Mouse (Mus musculus): ENCODE results near the gene Ikbke. TPM values are rescaled to one million over a fixed set of nuclear protein-coding genes. Genes with fewer than 3 reads are reported as not detected.
"Not testable (repeated sequence)": the region's sequence is repeated elsewhere in the genome, so short reads cannot be mapped to it uniquely, and the experiment has no call there.

Gene Ikbke
- 1 to 10 TPM; 3.7 to 3.9 TPM for total RNA-seq (2021)

DNA sequence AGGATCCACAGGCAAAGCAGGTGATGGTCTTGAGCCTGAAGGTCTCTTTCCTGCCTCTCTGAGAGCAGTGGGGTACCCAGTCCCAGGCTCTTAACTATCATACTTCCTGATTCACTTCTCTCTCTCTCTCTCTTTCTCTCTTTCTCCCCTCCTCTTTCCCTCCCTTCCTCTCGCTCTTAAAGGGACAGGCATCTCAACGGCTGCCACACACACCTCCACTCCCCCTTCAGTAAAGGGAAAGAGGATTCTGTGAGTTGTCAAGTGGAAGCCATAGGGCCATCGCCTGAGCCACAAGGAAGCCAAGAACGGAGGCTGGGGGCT lies at the start of gene Ikbke:
TSS of gene Ikbke (minus strand) at position 151 of the 321 bp plus-strand sequence.
- intact Hi-C loops (cut with DNase I), result no loop called here

GRCm38 (mm10) chr1:131329093-131329492 lies 49.7 kb upstream of the Ikbke start:
- DNase-seq; intact Hi-C loops (cut with DNase I): not testable (repeated sequence)

More for the DNA sequence above, at the start of gene Ikbke:
- no peak for DNase-seq

DNA sequence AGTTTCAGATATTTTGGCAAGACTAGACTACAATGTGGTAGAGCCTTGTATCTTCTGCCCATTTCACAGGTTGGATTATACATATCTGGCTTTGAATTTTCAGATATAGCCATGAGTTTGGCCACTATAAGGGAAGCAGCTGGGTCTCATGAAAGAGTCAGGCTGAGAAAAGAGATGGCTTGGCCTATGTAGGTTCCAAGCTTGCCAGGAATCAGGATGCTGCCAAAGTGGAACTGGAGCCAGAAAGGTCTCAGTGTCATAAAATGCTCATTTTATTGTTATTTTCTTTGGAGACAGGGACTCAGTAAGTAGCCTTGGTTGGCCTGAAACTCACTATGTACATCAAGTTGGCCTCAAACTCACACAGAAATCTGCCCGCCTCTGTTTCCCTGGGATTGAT lies 47.8 kb upstream of the Ikbke start:
- intact Hi-C loops (cut with DNase I), result no loop called here

DNA sequence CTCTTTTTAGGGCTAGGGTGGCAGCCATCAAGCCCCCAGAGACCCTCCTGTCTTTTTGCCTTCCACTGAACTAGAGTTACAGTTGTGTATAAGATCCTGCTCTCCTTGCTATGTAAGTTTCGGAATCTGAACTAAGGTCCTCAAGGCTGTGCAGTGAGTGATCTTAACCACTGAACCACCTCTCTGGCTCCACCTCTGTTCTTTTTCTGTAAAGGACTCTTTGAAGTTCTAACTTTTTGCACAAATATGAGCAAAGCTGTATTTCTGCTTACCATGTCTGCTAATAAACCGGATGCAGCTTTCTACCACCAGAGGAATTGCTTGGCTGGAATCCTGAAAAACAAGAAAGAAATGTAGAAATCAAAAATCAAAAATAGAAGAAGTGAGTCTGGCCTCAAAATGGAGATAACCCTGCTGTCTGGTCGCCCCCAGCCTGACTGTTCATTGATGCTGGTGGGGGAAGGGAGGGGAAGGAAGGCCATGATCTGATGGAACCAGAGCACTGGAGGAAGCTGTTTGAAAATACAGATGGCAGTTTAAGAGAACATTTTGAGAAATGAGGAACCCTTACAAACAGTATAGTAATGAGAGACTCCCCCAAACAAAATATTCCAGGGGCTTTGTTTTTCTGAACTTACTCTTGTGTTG lies 45.5 kb upstream of the Ikbke start:
- intact Hi-C loops (cut with DNase I), result no loop called here
- DNase-seq, result no peak

More for the DNA sequence above, 47.8 kb upstream of the Ikbke start:
- DNase-seq, result no peak

- intact Hi-C loops (cut with DNase I), result no loop called here
Measured at GRCm38 (mm10) chr1:131319598-131320330, 40.4 kb upstream of the Ikbke start.

DNA sequence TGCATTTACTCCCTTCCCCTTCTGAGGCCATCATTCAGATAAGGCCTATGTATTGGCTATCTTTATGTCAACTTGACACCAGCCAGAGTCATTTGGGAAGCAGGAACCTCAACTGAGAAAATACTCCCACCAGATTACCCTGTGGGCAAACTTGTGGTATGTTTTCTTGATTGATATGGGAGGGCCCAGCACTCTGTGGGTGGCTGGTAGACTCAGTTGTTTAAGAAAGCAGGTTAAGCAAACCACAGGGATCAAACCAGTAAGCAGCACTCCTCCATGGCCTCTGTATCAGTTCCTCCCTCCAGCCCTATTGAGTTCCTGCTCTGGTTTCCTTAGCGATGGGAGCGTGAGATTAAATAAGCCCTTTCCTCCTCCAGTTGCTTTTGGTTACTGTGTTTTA lies 39.0 kb upstream of the Ikbke start:
- intact Hi-C loops (cut with DNase I), result no loop called here
- DNase-seq, result no peak

More at GRCm38 (mm10) chr1:131319598-131320330, 40.4 kb upstream of the Ikbke start:
- peak; percentile 17 for DNase-seq

- DNase-seq, result no peak
- intact Hi-C loops (cut with DNase I), result no loop called here
Measured at GRCm38 (mm10) chr1:131317625-131318024, 38.2 kb upstream of the Ikbke start.

GRCm38 (mm10) chr1:131311284-131311683 lies 31.9 kb upstream of the Ikbke start:
- intact Hi-C loops (cut with DNase I), result no loop called here
- DNase-seq, result no peak

DNA sequence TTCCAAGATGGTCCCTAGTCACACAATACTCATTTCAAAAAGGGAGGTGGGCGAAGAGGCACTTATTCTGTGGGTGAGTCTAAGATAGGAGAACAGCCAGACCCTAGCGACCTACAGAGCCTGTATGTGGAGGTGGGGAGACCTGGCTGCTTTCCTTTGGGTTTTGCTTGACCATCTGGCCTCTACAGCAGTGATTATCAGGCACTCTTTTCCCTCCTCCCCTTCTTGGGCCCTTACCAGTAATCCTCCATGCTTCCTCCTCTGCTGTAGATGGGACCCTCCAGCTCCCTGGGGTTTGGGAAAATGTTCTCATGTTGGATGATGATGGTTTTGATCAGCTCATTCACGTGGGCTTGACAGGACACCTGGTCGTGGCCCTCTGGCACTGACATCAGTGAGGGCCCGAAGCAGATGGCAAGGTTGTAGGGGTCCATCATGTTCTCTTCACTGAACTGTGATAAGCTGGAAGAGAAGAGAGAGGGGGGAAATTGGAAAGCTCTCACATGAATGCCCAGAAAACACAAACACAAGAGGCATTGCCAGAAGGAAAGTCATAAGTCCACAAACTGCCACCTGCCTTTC lies 30.9 kb upstream of the Ikbke start:
- DNase-seq, result peak; percentile 92
- intact Hi-C loops (cut with DNase I), result no loop called here

GRCm38 (mm10) chr1:131300750-131301149 lies 21.3 kb upstream of the Ikbke start:
- DNase-seq, result no peak
- intact Hi-C loops (cut with DNase I), result no loop called here

DNA sequence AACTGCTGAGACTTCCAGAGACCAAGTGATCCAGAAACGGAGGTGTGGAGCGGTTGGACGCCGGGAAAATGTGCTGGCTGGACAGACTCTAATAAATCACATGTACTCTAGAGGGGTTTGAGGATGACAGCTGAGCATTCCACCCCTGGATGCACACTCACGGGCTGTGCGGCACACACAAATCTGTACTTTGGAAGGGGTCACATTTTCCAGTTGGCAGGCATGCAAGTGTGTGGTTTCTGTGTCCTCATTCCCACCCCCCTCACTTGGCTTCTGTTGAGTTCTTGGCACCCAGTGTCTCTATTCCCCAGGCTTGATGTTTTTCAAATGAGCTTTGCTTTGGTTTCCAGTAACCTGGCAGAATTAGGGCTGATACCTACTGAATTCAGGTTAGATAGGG lies 20.4 kb upstream of the Ikbke start:
- DNase-seq, result peak; percentile 90
- intact Hi-C loops (cut with DNase I), result no loop called here

- intact Hi-C loops (cut with DNase I), result no loop called here
- DNase-seq, result no peak
Measured at GRCm38 (mm10) chr1:131299240-131299639, 19.8 kb upstream of the Ikbke start.

DNA sequence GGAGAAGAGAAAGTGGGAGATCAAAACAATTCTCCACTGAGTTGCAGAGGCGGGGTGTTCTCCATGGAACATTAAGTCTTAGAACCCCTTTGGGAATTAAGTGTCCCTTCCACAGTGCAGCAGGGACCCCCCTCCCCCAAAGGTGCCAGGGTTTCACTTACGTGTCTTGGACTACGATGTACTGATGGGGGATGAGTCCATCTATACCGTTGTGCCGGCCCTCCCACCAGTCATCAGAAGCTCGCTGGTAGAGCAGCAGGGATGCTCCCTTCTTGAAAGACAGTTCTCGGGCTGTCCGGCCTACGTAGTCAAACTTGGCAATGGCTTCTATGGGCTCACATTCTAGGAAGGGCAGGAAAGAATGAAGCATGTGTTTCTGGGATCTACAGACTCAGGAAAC lies 18.8 kb upstream of the Ikbke start:
- no peak for DNase-seq
- intact Hi-C loops (cut with DNase I), result no loop called here

DNA sequence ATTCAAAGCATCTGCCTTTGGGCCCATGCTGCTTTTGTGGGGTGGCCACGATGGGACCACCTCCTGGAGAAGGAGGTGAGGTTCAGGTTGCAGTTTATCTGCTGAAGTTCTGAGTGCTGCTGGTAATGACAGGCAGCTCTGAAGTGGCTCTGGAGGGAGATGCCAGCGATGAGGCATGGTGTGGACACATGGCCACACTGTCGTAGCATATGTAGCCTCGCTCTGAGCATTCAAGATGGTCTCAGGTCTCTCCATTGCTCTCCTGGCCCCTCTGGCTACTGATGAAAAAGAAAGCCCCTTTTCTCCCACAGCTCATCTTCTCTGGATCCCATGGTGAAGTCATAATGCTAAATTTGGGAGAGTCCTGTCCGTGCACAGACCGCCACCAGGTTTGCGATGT lies 17.3 kb upstream of the Ikbke start:
- intact Hi-C loops (cut with DNase I), result no loop called here

GRCm38 (mm10) chr1:131295200-131295599 lies 15.8 kb upstream of the Ikbke start:
- intact Hi-C loops (cut with DNase I), result no loop called here

More for the DNA sequence above, 17.3 kb upstream of the Ikbke start:
- no peak for DNase-seq

DNA sequence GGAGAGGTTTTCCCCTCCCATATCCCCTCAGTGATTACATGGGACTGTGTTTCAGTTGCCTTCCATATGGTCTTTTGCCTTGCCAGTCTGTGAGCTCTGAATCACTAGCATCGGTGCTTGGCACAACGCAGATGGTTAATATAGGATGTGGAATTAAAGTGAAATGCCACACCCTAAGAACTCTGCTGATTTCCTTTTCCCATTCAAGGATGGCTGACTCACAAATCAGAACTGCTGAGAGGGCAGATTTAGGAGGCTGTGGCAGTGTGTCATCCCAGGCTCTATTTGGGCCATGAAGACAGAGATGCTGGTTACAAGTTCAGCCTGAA lies 14.5 kb upstream of the Ikbke start:
- intact Hi-C loops (cut with DNase I), result no loop called here
- no peak for DNase-seq

More at GRCm38 (mm10) chr1:131295200-131295599, 15.8 kb upstream of the Ikbke start:
- DNase-seq, result peak; percentile 81

DNA sequence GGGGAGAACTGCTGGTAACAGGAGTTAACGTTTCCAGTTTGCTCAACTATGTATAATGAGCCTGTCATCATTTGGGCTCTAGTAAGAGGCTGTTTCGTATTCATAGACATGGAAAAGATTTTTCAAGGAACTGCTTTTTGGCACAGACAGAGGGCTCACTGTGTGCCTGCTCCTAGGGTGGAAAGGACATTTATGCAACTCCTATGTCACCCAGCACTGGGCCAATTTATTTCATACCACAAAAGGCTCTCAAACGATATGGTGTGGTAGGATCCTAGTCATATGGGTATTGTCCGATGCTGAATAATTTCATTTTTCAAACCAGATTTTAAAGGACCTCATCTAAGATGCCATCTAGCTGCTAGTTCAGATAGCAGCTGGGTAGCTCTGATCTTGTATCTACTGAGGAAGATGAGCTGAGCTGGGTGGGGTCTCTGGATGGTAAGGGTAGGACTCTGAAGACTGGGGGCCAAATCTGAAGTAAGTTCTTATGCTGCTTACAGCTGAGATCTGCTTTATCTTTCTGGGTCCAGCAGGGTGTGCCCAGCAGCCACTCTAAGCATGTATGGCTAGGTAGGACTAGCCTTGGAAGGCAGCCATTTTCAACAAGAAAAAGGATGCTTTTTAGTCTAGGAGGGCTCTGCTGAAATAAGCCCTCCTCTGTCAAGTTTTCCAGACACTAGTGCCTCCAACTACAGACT lies 14.0 kb upstream of the Ikbke start:
- intact Hi-C loops (cut with DNase I), result no loop called here
- DNase-seq, result no peak

DNA sequence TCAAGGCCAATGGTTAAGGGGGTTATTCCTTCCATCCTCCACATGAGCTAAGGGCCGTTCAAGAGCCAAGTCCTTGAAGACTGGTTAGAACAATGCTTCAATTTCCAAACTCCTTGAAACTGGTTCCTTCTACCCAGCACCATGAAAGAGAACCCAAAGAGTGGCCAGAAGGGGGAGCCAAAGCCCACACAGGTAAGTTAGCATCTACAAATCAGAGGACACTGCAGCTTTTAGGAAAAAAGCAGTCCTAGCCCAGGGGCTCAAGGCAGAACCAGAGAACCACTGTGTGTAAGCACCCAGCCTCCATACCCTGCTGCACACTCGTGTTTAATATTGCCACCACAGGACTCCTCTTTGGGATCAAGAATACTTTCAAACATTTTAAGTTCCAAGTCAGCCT lies 11.2 kb upstream of the Ikbke start:
- peak; percentile 72 for DNase-seq
- intact Hi-C loops (cut with DNase I), result no loop called here

- intact Hi-C loops (cut with DNase I), result no loop called here
- no peak for DNase-seq
Measured at GRCm38 (mm10) chr1:131288938-131289337, 9.5 kb upstream of the Ikbke start.

DNA sequence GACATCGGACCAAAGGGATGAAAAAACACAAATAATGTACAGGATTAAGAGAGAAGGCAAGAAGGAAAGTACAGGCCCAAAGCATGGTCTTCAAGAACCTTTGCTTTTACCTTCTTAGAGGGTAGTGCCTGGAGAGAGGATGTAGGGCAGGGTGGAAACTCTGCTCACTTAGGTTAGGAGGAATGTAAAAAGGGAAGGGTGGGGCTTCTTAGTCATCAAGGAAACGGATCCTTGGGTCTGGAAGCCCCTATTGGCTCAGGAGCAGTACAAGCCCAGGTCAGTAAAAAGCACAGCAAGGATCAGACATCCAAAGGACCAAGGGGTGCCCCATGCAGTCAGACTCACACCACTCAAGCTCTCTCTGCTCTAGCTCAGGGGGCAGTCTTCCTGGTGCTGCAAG lies 7.9 kb upstream of the Ikbke start:
- intact Hi-C loops (cut with DNase I), result no loop called here
- DNase-seq, result no peak

DNA sequence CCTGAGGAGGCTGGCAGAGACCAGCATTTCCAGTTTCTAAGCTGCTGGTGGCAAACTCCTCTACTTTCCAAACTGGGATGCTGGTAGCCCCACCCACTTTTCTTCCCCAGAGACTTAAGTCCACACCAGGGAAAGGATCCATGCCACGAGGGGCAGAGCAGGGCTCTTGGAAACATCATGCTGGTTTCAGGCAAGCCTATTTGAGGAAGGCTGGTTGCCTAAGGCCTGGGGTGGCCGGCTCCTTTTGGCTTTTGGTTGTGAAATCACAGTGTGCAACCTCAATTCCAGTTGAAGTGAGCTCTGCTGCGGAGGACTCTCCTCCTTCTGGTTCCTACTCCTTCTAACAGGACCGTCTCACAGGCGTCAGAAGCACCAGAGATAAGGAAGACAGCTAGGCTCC lies 7.4 kb upstream of the Ikbke start:
- intact Hi-C loops (cut with DNase I), result no loop called here
- no peak for DNase-seq

- DNase-seq, result no peak
- intact Hi-C loops (cut with DNase I), result no loop called here
Measured at GRCm38 (mm10) chr1:131284616-131285015, 5.2 kb upstream of the Ikbke start.

Data from left cerebral cortex, postnatal 4 days (tissue).